Mouse (Mus musculus) cerebellum, postnatal 4 days (tissue): ENCODE results near the gene Kif17.

Experiments
- DNase-seq, 2 experiments: peaks; one replicate each; pipeline ENCODE4 v3.0.0; 2022; ENCODE audit warnings: low spot score in 2 of 2, mixed read lengths in 1 of 2

Kif17 gene

GRCm38 (mm10) chr4:138250088-138250960 is at the start of gene Kif17, which contains the start of gene Sh2d5:
Gene Kif17, plus strand, starts transcription at chr4:138250435.
Gene Sh2d5, plus strand, starts transcription at chr4:138250403.
- DNase-seq, result peak; percentile 66 to 83

DNA sequence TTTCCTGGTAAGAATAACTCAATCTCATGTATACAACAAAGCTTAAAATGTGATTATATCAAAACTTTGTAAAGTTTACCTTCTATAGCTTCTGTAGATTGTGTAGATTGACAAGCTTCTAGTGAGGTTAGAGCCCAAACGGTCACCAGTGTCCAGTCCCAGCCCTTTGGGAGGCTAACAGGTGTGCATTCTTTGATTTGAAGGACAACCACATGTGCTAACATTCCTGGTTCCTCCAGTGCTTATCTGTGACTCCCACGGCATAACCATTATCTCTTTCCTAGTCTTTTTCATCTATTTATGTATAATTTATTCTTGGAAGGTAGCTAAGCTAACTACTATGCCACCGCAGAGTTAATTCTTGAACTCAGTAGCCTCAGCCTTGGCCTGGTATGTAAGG is 49.5 kb upstream of the Kif17 start:
- no peak for DNase-seq

DNA sequence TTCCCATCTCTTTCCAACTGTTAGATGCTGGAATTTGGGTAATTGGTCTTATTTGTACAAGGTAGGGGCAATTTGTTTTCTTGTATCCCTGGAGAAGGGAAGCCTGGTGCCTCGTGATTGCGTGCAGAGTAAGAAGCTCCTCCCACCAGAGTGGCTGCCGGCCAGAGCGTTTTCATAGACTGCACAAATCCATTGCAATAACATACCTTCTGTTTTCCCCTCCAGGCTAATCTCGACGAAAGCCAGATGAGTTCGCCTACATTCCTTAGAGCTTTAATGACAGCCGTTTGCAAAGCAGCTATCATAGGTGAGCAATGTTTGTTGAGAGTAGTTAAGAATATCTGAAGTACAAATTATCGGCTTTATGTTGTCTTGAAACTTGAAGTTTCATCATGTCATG is 48.5 kb upstream of the Kif17 start:
- no peak for DNase-seq

GRCm38 (mm10) chr4:138210116-138210515 is 40.1 kb upstream of the Kif17 start:
- DNase-seq, result no peak

GRCm38 (mm10) chr4:138213861-138214260 is 36.4 kb upstream of the Kif17 start:
- DNase-seq, result no peak

DNA sequence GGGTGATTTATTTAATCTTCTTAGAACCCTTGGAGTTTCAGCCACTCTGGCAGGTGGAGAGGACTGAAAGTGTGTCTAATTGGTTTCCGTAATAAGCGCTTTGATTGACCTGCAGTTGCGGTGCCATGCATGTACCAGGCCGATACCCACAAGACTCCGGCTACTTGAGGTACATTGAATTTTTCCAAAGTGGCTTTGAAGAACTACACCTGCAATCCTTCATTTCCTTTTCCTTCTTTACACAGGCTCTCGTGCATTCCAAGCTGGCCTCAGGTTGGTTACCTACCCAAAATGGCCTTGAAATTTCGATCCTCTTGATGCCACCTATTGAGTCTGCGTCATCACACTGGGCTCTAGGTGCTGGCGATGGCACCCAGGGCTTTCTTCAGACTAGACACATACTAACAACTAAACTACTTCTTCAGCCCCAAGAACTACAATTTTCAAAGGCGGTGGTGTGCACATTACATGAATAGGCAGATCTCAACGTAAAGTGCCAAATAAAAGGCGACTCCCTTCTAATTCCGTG is 34.5 kb upstream of the Kif17 start:
- no peak for DNase-seq

DNA sequence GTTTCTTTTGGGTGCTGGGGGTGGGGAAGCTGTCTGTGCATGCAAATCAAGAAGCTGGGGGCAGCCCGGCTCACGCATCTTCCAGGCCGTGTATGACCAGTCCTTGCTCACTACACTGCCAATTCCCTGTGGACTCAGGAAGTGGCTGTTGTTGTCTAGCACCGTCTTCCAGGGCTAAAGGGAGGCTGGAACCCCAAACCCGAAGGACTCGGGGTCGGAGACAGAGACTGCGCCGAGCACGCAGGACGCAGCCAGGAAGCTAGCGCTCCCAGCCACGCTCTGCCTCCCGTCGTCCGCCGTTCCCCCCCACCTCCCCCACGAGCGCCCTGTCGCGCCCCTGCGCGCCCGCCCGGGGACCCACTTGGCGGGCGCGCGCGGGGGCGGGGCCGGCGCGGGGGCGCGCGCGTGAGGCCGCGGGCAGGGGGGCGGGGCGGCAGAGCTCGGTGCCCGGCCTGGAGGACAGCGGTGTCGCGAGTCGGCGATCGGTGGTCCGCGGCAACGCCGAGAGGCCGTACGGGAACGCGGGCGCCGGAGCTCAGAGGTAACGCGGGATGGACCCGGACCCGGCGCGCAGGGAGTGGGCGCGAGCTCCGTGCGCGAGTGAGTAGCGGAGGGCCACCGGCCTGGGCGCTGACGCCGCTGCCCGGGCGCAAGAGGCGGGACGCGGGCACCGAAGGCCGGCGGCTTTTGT is 33.9 kb upstream of the Kif17 start, which contains the start of gene Hp1bp3:
Gene Hp1bp3 (plus strand): TSS at position 97 of the 691 bp plus-strand sequence.
- DNase-seq, result peak; percentile 69 to 86

DNA sequence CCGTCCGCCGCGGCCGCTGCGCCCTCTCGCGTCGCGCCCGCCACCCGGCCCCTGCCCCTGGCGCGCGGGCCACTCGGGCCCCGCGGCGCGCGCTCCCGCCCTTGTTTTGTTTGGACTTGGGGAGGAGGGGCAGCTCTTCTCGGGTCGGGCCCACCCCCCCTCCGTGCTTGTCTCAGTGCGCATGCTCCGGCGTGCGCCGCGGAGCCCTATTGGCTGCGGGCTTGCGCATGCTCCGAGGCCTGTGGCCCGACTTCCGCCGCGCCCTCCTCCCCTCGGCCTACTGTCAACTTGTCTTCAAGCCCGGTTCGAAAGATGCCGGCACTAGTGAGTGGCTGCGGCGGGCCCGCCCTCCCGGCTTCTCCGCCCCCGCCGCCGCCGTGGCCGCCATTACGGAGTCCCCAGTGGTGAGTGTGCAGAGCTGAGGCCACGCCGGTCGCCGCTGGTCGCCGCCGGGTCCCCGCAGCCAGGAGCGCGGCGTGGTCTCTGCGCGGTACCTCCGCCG is 33.3 kb upstream of the Kif17 start:
- peak; percentile 97 to 99 for DNase-seq

DNA sequence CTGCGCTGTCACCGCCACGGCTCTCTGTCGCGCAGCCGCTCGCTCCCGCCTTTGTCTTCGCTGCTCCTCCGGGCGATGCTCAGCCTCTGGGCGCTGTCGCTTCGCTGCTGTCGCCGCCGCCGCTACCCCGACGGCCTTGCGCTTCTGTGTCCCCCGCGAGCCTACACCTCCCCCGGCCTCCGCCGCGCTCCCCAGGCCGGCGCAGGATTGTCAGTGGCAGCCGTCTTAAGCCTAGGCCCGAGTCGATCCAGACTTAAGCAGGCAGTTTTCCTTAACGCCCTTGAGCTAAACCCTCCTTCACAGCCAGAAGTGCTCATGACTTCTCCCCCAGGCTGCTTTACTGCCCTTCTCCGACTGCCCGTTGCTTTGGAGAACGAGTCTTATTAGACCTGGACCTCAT is 32.8 kb upstream of the Kif17 start:
- no peak for DNase-seq

DNA sequence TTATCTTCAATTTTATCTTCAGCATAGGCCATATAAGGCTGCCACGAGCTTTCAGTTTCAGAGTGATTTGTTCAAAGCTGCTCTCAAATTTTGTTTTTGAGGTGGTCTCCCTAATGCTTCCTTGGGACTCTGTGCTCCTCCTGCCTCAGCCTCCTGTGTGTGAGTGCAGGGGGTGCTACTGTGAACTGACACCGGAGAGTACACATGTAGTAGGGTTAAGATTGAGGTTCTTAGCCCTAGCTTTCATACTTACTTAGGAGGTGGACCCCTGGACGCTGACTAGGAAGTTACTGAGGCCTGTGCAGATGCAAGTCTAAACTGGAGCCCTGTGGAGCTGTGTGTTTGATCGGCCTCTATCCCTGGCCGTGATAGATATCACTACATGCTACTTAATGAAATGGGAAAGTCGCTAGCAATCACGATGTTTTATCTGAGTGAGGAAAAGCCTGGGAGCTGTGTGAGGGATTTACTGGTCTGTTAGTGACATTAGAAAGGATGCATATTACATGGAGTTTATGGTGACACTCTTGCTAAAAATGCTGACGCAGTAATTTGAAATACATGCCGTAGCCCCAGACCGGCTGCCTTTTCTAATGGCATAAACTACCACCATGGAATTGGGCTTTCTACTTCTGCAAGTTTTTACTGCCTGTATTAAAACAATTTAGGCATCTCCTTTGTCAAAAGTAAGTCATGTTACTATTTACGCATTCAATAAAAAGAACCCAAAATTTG is 32.1 kb upstream of the Kif17 start:
- no peak for DNase-seq

DNA sequence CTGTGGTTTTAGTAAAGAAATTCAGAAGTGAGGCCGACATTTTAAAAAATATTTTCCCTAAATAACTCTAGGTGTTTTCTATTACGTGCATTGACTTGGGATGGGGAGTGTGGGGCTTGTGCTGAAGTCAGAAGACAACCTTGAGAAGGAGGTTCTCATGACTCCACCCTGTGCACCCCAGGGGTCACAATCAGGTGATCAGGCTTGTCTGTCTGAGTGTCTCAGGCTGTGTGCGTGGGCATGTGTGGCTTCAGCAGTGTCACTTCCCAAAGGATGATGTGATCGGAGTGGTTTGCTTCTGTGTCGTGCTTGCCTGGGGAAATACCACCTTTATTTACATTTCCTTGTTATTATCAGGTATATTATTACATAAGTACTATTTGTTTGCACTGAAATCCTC is 30.9 kb upstream of the Kif17 start:
- no peak for DNase-seq

- DNase-seq, result no peak
Measured at GRCm38 (mm10) chr4:138220761-138221160, 29.5 kb upstream of the Kif17 start.

GRCm38 (mm10) chr4:138221406-138221805 is 28.8 kb upstream of the Kif17 start:
- no peak for DNase-seq

DNA sequence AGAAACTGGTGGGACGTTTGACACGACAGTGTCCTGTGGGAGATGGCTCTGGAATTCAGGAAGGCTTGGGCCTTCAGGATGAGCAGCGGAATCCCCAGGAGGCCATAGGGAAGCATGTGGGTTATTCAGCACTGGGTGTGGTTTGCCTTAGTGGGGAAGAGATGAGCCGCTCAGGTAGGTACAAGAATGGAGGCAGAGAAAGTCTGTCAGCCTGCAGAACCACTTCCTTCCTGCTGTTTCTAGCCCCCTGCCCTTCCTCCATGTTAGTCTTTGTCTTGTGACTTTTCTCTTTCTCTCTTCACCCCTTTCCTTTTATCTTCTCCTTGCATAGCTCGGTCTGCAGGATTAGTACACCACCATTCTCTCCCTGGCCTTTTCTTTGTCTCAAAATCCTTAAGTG is 27.8 kb upstream of the Kif17 start:
- DNase-seq, result no peak

DNA sequence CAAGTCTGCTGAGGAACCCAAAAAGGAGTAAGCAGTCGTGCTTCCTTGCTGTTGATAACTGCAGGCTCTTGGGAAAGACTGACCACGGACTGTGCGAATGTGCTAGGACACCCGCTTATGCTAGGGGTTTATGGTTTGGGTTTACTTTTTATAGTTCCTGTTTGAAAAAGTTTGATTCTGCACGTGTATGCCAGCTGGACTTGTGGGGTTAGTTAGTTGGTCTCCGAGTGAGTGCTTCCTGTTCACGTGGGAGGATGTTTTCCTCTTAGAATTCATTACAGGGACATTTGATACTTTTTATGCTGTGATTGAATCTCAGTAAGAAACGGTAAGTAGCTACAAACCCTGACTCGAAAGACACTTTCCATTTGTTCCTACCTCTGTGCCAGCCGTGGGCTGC is 26.6 kb upstream of the Kif17 start:
- DNase-seq, result no peak

GRCm38 (mm10) chr4:138246756-138247665 is 3.2 kb upstream of the Kif17 start:
- DNase-seq, result no peak

DNA sequence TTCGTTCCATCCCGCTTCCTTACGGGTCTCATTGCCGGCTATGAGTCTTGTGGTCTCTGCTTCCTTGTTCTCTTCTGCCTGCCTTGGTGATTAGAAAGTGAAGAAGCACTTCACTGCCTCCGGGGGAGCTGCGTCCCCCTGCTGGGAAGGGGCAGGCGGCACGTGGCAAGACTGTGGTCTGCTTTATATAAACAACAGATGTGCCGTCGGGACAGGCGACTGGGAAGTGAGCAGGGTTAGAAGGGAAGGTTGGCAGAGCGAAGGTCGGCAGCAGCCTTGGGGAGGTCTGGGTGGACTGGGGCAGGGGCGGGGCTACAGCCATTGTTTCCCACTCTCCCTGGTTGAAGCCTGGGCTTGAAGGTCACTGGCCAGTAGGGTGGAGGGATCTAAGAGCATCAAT is 1.6 kb downstream of the Kif17 start:
- DNase-seq, result no peak

- DNase-seq, result no peak
Measured at GRCm38 (mm10) chr4:138252231-138252630, 2.0 kb downstream of the Kif17 start.

DNA sequence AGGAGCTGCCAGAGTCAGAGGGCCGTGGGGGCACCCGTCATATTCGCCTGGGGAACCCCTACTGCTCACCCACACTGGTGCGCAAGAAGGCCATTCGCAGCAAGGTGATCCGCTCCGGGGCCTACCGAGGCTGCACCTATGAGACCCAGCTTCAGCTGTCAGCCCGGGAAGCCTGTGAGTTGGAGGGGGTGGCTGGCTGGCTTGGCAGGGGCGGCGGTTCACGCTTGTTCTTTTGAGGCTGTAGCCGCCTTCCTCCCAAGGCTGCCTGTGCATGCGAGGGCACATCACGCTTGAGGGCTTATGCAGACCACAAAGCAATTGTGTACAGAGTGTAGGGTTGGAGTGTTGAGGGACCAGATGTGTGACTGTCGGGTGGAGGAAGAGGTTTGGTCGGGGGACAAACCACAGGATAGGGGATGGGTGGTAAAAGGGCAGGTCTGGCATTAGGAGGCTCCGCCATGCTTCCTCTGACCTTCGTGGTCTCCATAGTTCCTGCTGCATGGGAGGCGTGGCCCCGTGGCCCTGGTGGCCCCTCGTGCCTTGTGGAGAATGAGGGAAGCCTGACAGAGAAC is 7.0 kb downstream of the Kif17 start:
- DNase-seq, result no peak

DNA sequence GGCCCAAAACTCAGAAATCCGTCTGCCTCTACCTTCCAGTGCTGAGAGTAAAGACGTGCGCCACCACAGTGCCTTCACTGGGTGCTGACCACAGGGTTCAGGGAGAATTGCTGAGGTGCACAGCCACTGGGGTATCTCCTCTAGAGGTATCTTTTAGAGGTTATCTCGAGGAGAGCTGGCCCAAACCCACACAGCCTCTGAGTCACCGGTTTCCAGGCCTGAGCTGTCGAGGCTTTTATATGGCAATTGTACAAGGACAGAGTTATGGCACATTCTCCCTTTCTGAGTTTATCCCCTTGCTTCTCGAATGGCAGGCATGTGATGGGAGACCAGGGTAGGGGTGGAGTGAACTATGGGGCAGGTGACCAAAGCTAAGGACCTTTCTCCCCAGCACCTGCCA is 8.4 kb downstream of the Kif17 start:
- no peak for DNase-seq
